Mouse (Mus musculus) liver, embryonic 14.5 days (tissue): ENCODE results near the gene Dlgap4.

ENCODE experiments used
- CTCF ChIP-seq: IDR thresholded peaks from 2 replicates; pipeline ENCODE4 v1.5.1; 2016; ENCODE audit warnings: antibody characterized with exemption, low read depth, control low read depth
- EP300 ChIP-seq: IDR thresholded peaks from 2 replicates; pipeline ENCODE4 v1.6.1; 2016; ENCODE audit warnings: antibody characterized with exemption, low read depth

DNA sequence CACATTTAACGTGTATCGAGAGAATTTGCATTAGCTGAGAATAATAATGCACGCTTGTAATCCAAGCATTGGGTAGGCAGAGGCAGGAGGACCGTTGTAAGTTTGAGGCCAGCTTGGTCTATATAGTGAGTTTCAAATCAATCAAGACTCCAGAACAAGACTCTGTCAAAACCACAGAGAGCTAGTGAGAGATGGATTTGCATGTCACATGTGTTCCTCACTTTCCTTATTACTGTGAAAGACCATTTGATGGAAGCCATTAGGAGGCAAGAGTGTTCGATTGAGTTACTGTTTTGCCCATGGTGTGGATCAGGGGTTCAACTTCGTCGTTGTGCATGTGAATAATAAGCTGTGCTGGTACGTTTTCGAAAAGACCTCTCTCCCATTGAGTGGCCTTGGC lies 21.6 kb downstream of the Dlgap4 start:
- TF ChIP-seq EP300: no peak
- no peak for TF ChIP-seq CTCF
